Mouse (Mus musculus) heart, postnatal 0 days (tissue): Measurements from ENCODE around the gene Kcnmb4. TPM values are rescaled to one million over a fixed set of nuclear protein-coding genes. Genes with fewer than 3 reads are reported as not detected.

Experiments used
- ATAC-seq: fragments of 200-750 bp; cut with Nextera tagmentation; 2 replicates; pipeline ENCODE4 v1.8.0; 2017; ENCODE audit warnings: low read depth, moderate number of reproducible peaks, moderate library complexity; ENCODE audit not compliant: insufficient read depth
- DNase-seq: peaks from one replicate; pipeline ENCODE4 v3.0.0-alpha.2; 2016; ENCODE audit warnings: low spot score
- H3K27ac ChIP-seq: fragments of 300-500 bp; sonication (generic); 2 replicates; pipeline ENCODE4 v1.5.1; 2014; ENCODE audit warnings: low read depth, mild to moderate bottlenecking
- H3K27me3 ChIP-seq: fragments of 300-500 bp; sonication (generic); 2 replicates; pipeline ENCODE4 v1.6.1; 2014; ENCODE audit warnings: low read length, mixed read lengths; ENCODE audit not compliant: control insufficient read depth, insufficient read depth
- H3K36me3 ChIP-seq: fragments of 300-500 bp; sonication (generic); replicated peaks from 2 replicates; pipeline ENCODE4 v1.6.1; 2014; ENCODE audit warnings: low read length, mixed read lengths; ENCODE audit not compliant: control insufficient read depth, insufficient read depth
- H3K4me1 ChIP-seq: fragments of 300-500 bp; sonication (generic); 2 replicates; pipeline ENCODE4 v1.6.1; 2014; ENCODE audit warnings: antibody characterized with exemption; ENCODE audit not compliant: control insufficient read depth, insufficient read depth
- H3K4me2 ChIP-seq: fragments of 300-500 bp; sonication (generic); 2 replicates; pipeline ENCODE4 v1.6.1; 2014; ENCODE audit warnings: low read depth, mild to moderate bottlenecking, low read length, moderate library complexity
- H3K4me3 ChIP-seq: fragments of 300-500 bp; sonication (generic); 2 replicates; pipeline ENCODE4 v1.5.1; 2014; ENCODE audit warnings: low read depth, low read length
- H3K9ac ChIP-seq: fragments of 300-500 bp; sonication (generic); replicated peaks from 2 replicates; pipeline ENCODE4 v1.6.1; 2014; ENCODE audit warnings: low read depth, low read length, mixed read lengths
- H3K9me3 ChIP-seq: fragments of 300-500 bp; sonication (generic); replicated peaks from 2 replicates; pipeline ENCODE4 v1.6.1; 2016; ENCODE audit warnings: low read length; ENCODE audit not compliant: control insufficient read depth
- CTCF ChIP-seq: IDR thresholded peaks from 2 replicates; pipeline ENCODE4 v1.5.1; 2016; ENCODE audit warnings: antibody characterized with exemption, control low read depth, low read depth
- EP300 ChIP-seq: IDR thresholded peaks from 2 replicates; pipeline ENCODE4 v1.6.1; 2016; ENCODE audit warnings: antibody characterized with exemption, low read depth
- WGBS: fragments of 180-500 bp; shearing (Covaris S2); extraction: QIAGEN DNeasy Blood & Tissue Kit; methylation state at CpG from one replicate; pipeline ENCODE4 v1.1.7; 2014; 5-methylcytosine and 5-hydroxymethylcytosine counted together
- polyA plus RNA-seq: library from polyadenylated mRNA; unstranded; fragments of >200 nt; fragmentation: Nextera tagmentation; extraction: Ambion mirVana; gene quantifications from 2 replicates; pipeline ENCODE4 v1.2.1, GENCODE M21; 2015
- total RNA-seq: library from RNA; depleted of rRNA; stranded (reverse); fragments of >200 nt; gene quantifications from 2 replicates; pipeline ENCODE4 v1.2.3, GENCODE M21; 2014; ENCODE audit warnings: low replicate concordance

Kcnmb4 gene
- total and polyA plus RNA-seq, 2 experiments from 2014 or later: 1.00 to 14.5 TPM

DNA sequence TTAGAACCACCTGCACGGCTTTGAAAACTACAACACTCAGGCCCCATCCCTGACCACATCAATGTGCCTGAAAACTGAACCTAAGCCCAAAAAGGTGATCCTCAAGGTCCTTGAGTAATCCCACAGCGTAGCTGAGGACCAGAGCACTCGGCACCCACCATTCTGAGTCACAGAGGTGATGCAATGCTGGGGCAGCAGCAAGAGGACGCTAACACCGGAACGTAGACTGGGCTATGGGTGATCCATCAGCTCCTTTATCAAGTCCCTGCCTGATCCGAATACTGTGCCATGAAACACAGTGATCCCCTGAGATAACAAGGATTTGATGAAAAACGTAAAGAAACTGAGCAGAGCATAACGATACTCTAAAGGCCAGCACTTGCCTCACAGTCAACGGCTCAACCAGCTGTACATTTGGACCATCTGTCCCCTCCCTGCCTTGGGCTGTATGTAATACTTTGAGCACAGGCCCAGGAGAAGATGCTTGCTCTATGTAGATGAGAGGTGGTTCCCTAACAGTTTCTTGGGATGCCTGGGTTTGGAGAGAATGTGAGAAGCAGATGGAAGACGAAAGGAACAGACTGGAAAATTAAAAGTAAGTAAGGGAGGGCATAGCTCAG, 3.3 kb downstream of the Kcnmb4 start:
- H3K27ac ChIP-seq: no peak overlapping the region
- no peak overlapping the region for H3K9ac ChIP-seq
- H3K27me3 ChIP-seq: peaks cover 15% of the 10 kb centered on the region
- DNase-seq (no peak), ATAC-seq (no peak)
- no peak overlapping the region for H3K4me2 ChIP-seq
- H3K36me3 ChIP-seq: no peaks in the 10 kb centered on the region
- no peaks in the 10 kb centered on the region for H3K9me3 ChIP-seq
- H3K4me1 ChIP-seq: no peaks in the 10 kb centered on the region; the same call in 1 of the 2 replicates
- TF ChIP-seq EP300 (no peak), CTCF (no peak)
- H3K4me3 ChIP-seq: no peak overlapping the region
- 83% methylated on average over 11 of the region's 11 CpGs for WGBS

DNA sequence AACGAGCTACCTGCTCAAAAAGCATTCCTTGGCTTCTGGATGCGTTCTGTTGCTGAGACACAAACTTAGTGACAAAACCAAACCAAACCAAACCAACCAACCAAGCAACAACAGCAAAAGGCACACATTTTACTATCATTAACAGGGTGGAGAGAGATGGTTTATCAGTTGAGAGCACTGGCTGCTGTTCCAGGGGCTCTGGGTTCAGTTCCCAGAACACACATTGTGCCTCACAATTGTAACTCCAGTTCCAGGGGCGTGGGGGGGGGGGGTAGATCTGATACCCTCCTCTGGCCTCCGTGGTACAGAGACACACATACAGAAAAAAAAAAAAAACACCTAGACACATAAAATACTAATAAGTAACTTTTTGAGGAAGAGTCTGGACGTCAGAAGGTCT, 5.6 kb downstream of the Kcnmb4 start:
- Histone ChIP-seq H3K36me3 (no peaks in the 10 kb centered on the region), H3K4me2 (no peak overlapping the region), H3K27me3 (peaks cover 11% of the 10 kb centered on the region), H3K9ac (no peak overlapping the region), H3K4me3 (no peak overlapping the region), H3K27ac (no peak overlapping the region), H3K4me1 (no peaks in the 10 kb centered on the region; the same call in 1 of the 2 replicates), H3K9me3 (peaks cover 5% of the 10 kb centered on the region; the same call in 1 of the 2 replicates)
- WGBS: 84% methylated on average over 5 of the region's 5 CpGs
- ATAC-seq: no peak
- DNase-seq: no peak
- TF ChIP-seq CTCF: no peak
- TF ChIP-seq EP300: no peak

DNA sequence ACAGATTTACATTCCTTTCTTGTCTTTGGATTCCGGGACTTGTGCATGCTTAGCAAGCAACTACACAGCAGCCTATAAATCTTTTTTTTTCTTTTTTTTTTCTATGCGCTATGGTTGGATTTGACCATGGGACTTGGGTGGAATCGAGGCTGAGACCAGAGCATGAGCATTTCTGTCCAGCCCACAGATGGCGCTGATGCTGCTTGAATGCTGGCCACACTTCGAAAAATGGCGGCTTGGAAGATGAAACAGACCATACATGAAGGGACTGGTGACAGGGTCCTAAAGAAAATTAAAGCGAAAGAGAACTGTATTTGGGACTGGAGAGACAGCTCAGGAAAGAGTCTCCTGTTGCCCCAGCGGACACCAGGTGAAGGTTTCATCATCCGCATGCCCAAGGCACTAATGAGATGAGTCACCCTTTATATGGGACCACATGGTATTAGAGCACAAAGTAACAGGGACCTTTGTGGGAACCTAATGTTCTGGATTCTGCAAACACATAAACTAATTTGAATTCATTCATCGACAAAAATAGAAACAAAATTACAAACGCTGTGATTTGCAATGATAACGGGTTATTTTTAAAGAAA, 9.8 kb downstream of the Kcnmb4 start:
- no peaks in the 10 kb centered on the region for H3K4me1 ChIP-seq
- no peak overlapping the region for H3K4me2 ChIP-seq
- H3K9me3 ChIP-seq: peaks cover 5% of the 10 kb centered on the region; the same call in 1 of the 2 replicates
- ATAC-seq (no peak), DNase-seq (no peak)
- WGBS: 90% methylated on average over 12 of the region's 12 CpGs
- H3K4me3 ChIP-seq: no peak overlapping the region
- H3K9ac ChIP-seq: no peak overlapping the region
- no peak overlapping the region for H3K27ac ChIP-seq
- no peaks in the 10 kb centered on the region for H3K36me3 ChIP-seq
- no peaks in the 10 kb centered on the region for H3K27me3 ChIP-seq
- TF ChIP-seq EP300: no peak
- no peak for TF ChIP-seq CTCF

DNA sequence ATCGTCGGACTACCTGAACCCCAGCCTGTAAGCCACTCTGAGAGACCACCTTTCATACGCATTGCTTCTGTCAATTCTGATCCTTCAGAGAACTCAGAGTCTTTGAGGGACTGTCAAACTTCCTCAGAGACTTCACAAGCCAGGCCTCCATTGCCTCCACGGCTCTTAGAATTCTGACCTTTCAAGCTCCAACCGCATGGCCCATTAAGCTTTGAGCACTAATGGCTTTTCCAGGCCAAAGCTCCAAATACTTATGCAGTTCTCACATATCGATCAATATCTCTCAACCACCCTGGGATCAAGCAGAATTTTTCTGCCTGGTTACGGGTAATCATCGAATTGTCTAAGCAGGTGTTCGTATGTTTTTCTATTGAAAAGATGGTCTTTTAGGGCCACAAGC, 12.2 kb downstream of the Kcnmb4 start:
- H3K36me3 ChIP-seq: no peaks in the 10 kb centered on the region
- no peak overlapping the region for H3K9ac ChIP-seq
- no peak for TF ChIP-seq EP300
- no peak for TF ChIP-seq CTCF
- H3K4me2 ChIP-seq: no peak overlapping the region
- H3K4me3 ChIP-seq: no peak overlapping the region
- DNase-seq (no peak), ATAC-seq (no peak)
- no peak overlapping the region for H3K27ac ChIP-seq
- H3K9me3 ChIP-seq: peaks cover 5% of the 10 kb centered on the region; the same call in 1 of the 2 replicates
- no peaks in the 10 kb centered on the region for H3K27me3 ChIP-seq
- H3K4me1 ChIP-seq: no peaks in the 10 kb centered on the region
- WGBS: 92% methylated on average over 9 of the region's 9 CpGs

DNA sequence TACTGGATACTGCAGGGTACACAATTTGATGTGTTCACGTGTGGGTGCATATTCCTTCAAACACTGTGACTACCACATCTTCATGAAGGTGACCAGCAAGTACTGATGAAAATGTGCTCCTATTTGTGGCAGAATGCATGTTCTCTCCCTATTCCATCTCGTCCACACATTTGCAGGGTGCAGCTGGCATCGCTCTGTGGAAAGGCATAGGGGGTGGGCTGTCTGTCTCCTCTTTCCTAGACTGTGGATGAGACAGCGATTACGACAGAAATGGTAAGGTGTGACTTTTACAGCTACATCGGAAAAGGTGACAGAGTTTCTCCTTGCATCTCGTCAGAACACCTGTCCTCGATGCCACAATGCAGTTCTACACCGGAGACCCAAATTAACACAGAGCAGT, 14.9 kb downstream of the Kcnmb4 start:
- H3K27me3 ChIP-seq: no peaks in the 10 kb centered on the region
- no peak for DNase-seq
- WGBS: 91% methylated on average over 9 of the region's 9 CpGs
- ATAC-seq: no peak
- H3K4me3 ChIP-seq: no peak overlapping the region
- TF ChIP-seq CTCF (no peak), EP300 (no peak)
- no peaks in the 10 kb centered on the region for H3K4me1 ChIP-seq
- no peaks in the 10 kb centered on the region for H3K36me3 ChIP-seq
- no peak overlapping the region for H3K9ac ChIP-seq
- no peak overlapping the region for H3K27ac ChIP-seq
- H3K9me3 ChIP-seq: peaks cover 2% of the 10 kb centered on the region; the same call in 1 of the 2 replicates
- H3K4me2 ChIP-seq: no peak overlapping the region

DNA sequence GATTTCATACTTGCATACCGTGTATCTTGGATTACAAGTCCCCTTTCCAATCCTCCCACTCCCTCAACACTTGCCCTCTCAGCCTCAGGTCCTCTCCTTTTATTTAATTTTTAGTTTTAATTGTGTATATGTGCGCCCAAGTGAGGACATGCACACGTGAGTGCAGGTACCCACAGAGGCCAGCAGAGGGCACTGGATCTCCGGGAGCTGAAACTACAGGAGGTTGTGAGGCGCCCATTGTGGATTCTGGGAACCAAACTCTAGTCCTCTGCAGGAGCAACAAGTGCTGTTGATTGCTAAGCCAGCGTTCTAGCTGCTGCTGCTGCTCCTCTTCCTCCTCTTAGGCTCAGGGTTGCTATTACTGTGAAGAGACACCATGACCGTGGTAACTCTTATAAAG, 20.9 kb downstream of the Kcnmb4 start:
- no peaks in the 10 kb centered on the region for H3K36me3 ChIP-seq
- H3K9ac ChIP-seq: no peak overlapping the region
- no peaks in the 10 kb centered on the region; the same call in 1 of the 2 replicates for H3K9me3 ChIP-seq
- no peaks in the 10 kb centered on the region for H3K27me3 ChIP-seq
- H3K4me1 ChIP-seq: no peaks in the 10 kb centered on the region
- WGBS: 92% methylated on average over 7 of the region's 7 CpGs
- DNase-seq (no peak), ATAC-seq (no peak)
- no peak overlapping the region for H3K4me3 ChIP-seq
- H3K27ac ChIP-seq: no peak overlapping the region
- H3K4me2 ChIP-seq: no peak overlapping the region
- TF ChIP-seq EP300 (no peak), CTCF (no peak)
